Mouse (Mus musculus) embryo, embryonic 10.5 days (tissue): ENCODE measurements around the gene Fgf11.

Experiments
- DNase-seq: peaks from one replicate; pipeline ENCODE4 v3.0.0-alpha.2; 2015; ENCODE audit warnings: low spot score

Fgf11 gene

GRCm38 (mm10) chr11:69801379-69801977 lies at the start of gene Fgf11:
Fgf11 (minus strand) TSS chr11:69801857.
- DNase-seq: peak; percentile 11

- DNase-seq: no peak
Measured at GRCm38 (mm10) chr11:69850754-69851153, 49.1 kb upstream of the Fgf11 start.

- DNase-seq: no peak
Measured at GRCm38 (mm10) chr11:69849884-69850283, 48.2 kb upstream of the Fgf11 start.

GRCm38 (mm10) chr11:69849128-69849527 lies 47.5 kb upstream of the Fgf11 start:
- no peak for DNase-seq

- no peak for DNase-seq
Measured at GRCm38 (mm10) chr11:69848021-69848420, 46.4 kb upstream of the Fgf11 start.

- DNase-seq: peak; percentile 39
Measured at GRCm38 (mm10) chr11:69846738-69847688, 45.4 kb upstream of the Fgf11 start.

- DNase-seq: peak; percentile 97
Measured at GRCm38 (mm10) chr11:69846198-69846680, 44.6 kb upstream of the Fgf11 start, which contains the start of gene Plscr3. Plscr3 (plus strand) TSS chr11:69846376.

- no peak for DNase-seq
Measured at GRCm38 (mm10) chr11:69838714-69839104, 37.1 kb upstream of the Fgf11 start.

GRCm38 (mm10) chr11:69837952-69838713 lies 36.5 kb upstream of the Fgf11 start, which contains the start of gene Tmem256:
Tmem256 (plus strand) TSS chr11:69838514.
- DNase-seq: peak; percentile 99

GRCm38 (mm10) chr11:69837604-69837951 lies 35.9 kb upstream of the Fgf11 start, which contains the start of gene Nlgn2:
Nlgn2 (minus strand) TSS chr11:69837784.
- no peak for DNase-seq

GRCm38 (mm10) chr11:69836703-69837576 lies 35.3 kb upstream of the Fgf11 start:
- peak; percentile 62 for DNase-seq

GRCm38 (mm10) chr11:69835966-69836335 lies 34.3 kb upstream of the Fgf11 start:
- DNase-seq: peak; percentile 18

- peak; percentile 76 for DNase-seq
Measured at GRCm38 (mm10) chr11:69835326-69835965, 33.8 kb upstream of the Fgf11 start.

GRCm38 (mm10) chr11:69834001-69834549 lies 32.4 kb upstream of the Fgf11 start:
- DNase-seq: peak; percentile 35

GRCm38 (mm10) chr11:69833554-69833953 lies 31.9 kb upstream of the Fgf11 start:
- DNase-seq: no peak

- no peak for DNase-seq
Measured at GRCm38 (mm10) chr11:69828832-69829231, 27.2 kb upstream of the Fgf11 start.

GRCm38 (mm10) chr11:69823456-69823855 lies 21.8 kb upstream of the Fgf11 start:
- DNase-seq: no peak

GRCm38 (mm10) chr11:69822080-69822479 lies 20.4 kb upstream of the Fgf11 start, which contains the start of gene Spem1:
Spem1 (minus strand) TSS chr11:69822180.
- no peak for DNase-seq

GRCm38 (mm10) chr11:69818871-69819270 lies 17.2 kb upstream of the Fgf11 start:
- DNase-seq: no peak

- no peak for DNase-seq
Measured at GRCm38 (mm10) chr11:69818365-69818764, 16.7 kb upstream of the Fgf11 start, which contains the start of gene Spem2. Spem2 (minus strand) TSS chr11:69818465.
